Mouse (Mus musculus): ENCODE results near the gene Rreb1. TPM values are rescaled to one million over a fixed set of nuclear protein-coding genes. Genes with fewer than 3 reads are reported as not detected.

The Rreb1 gene
- total RNA-seq, 2 experiments from 2014 or later: 16.1 to 22.5 TPM

GRCm38 (mm10) chr13:37866296-37866695 is 88.1 kb downstream of the Rreb1 start:
- no peak for DNase-seq
- intact Hi-C loops (cut with DNase I): no loop called here

GRCm38 (mm10) chr13:37866846-37867245 is 88.6 kb downstream of the Rreb1 start:
- DNase-seq: no peak
- intact Hi-C loops (cut with DNase I): no loop called here

- intact Hi-C loops (cut with DNase I): no loop called here
- no peak for DNase-seq
Observed at GRCm38 (mm10) chr13:37870118-37870908, 92.1 kb downstream of the Rreb1 start.

GRCm38 (mm10) chr13:37872142-37872835 is 94.1 kb downstream of the Rreb1 start:
- intact Hi-C loops (cut with DNase I): no loop called here
- DNase-seq: no peak

- DNase-seq: no peak
- intact Hi-C loops (cut with DNase I): no loop called here
Observed at GRCm38 (mm10) chr13:37873125-37873891, 95.1 kb downstream of the Rreb1 start.

- DNase-seq: no peak
- intact Hi-C loops (cut with DNase I): no loop called here
Observed at GRCm38 (mm10) chr13:37875919-37876318, 97.7 kb downstream of the Rreb1 start.

GRCm38 (mm10) chr13:37876366-37876765 is 98.2 kb downstream of the Rreb1 start:
- intact Hi-C loops (cut with DNase I): no loop called here

GRCm38 (mm10) chr13:37876836-37877235 is 98.6 kb downstream of the Rreb1 start:
- DNase-seq: no peak
- intact Hi-C loops (cut with DNase I): no loop called here

More at GRCm38 (mm10) chr13:37876366-37876765, 98.2 kb downstream of the Rreb1 start:
- no peak for DNase-seq

GRCm38 (mm10) chr13:37877241-37877640 is 99.0 kb downstream of the Rreb1 start:
- intact Hi-C loops (cut with DNase I): no loop called here
- no peak for DNase-seq

- DNase-seq: no peak
- intact Hi-C loops (cut with DNase I): no loop called here
Observed at GRCm38 (mm10) chr13:37878918-37879331, 100.7 kb downstream of the Rreb1 start.

GRCm38 (mm10) chr13:37879556-37879955 is 101.4 kb downstream of the Rreb1 start:
- no peak for DNase-seq
- intact Hi-C loops (cut with DNase I): no loop called here

GRCm38 (mm10) chr13:37880035-37880434 is 101.8 kb downstream of the Rreb1 start:
- intact Hi-C loops (cut with DNase I): no loop called here
- DNase-seq: no peak

- no peak for DNase-seq
- intact Hi-C loops (cut with DNase I): no loop called here
Observed at GRCm38 (mm10) chr13:37880581-37881130, 102.5 kb downstream of the Rreb1 start.

- peak; percentile 44 to 53 for DNase-seq
- intact Hi-C loops (cut with DNase I): no loop called here
Observed at GRCm38 (mm10) chr13:37882521-37882920, 104.3 kb downstream of the Rreb1 start.

- intact Hi-C loops (cut with DNase I): no loop called here
- DNase-seq: no peak
Observed at GRCm38 (mm10) chr13:37883008-37883407, 104.8 kb downstream of the Rreb1 start.

- intact Hi-C loops (cut with DNase I): no loop called here
- no peak for DNase-seq
Observed at GRCm38 (mm10) chr13:37885392-37885791, 107.2 kb downstream of the Rreb1 start.

GRCm38 (mm10) chr13:37886024-37886423 is 107.8 kb downstream of the Rreb1 start:
- intact Hi-C loops (cut with DNase I): no loop called here
- no peak for DNase-seq

GRCm38 (mm10) chr13:37894756-37895155 is 116.6 kb downstream of the Rreb1 start:
- no peak for DNase-seq
- intact Hi-C loops (cut with DNase I): no loop called here

- no peak for DNase-seq
- intact Hi-C loops (cut with DNase I): no loop called here
Observed at GRCm38 (mm10) chr13:37895564-37896254, 117.5 kb downstream of the Rreb1 start.

GRCm38 (mm10) chr13:37896423-37896822 is 118.2 kb downstream of the Rreb1 start:
- intact Hi-C loops (cut with DNase I): no loop called here
- no peak for DNase-seq

Measured in gastrocnemius, postnatal 36 days (tissue).